In the genomic region with DNA sequence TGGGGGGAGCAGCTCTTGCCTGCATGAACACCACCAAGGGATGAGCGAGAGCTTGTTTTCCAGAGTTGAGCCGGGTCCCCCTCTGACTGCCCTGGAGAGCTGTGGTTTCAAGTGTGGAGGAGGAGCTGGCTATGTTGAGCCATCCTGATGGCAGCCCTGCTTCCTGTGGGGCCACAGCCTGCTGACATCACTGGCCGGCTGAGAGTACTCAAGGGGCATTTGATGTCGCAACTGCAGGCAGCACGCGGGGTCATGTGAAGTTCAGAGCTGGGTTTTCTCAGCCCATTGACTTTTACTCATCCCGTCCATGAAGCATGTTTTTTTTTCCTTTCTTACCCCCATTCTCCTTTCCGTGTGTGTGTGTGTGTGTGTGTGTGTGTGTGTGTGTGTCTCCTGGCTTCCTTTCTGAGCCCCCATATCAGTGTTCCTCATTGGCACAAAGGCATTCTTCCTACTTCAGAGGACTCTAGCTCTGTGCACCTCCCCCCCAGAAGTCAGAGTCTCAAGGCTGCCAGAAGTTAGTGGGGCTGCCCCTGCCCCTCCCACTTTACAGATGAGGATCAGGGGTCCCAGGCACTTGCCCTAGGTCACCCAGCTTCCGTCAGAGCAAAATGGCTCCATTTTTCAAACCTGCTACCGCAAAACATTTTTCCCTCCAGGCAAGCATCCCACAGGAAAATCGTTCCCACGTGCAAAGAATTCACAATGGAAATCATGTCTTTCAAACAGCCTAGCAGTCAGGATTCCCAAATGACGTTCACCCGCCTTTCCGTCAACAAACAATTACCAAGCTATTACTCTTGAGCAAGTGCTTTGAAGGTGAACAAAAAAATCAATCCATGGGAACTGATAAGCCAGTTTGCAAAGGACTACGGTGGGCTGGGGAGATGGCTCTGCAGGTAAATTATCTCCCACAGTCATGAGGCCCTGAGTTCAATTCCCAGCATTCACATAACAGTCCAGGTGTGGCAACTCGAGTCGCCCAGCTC, we compare ENCODE assay signal across 8 mouse cellular contexts. TPM values are rescaled to one million over a fixed set of nuclear protein-coding genes. Genes with fewer than 3 reads are reported as not detected.
DNase-seq lines count a peak whose midpoint lies in the region; ATAC-seq and TF ChIP-seq lines count a peak whose summit lies in the region.

No protein-coding gene starts in this region.

- 21% methylated on average over 18 of the region's 18 CpGs for WGBS in embryonic facial prominence, embryonic 15.5 days
- 25% methylated on average over 17 of the region's 18 CpGs for WGBS in hindbrain, embryonic 13.5 days
- WGBS in liver, embryonic 12.5 days (ENCODE audit: insufficient replicate concordance) = 26% methylated on average over 17 of the region's 18 CpGs
- WGBS in neural tube, embryonic 13.5 days = 17% methylated on average over 18 of the region's 18 CpGs

- TF ChIP-seq CTCF in left cerebral cortex, adult 2 months (IDR thresholded peaks at IDR 0.05) = no peak

- H3K27me3 ChIP-seq in embryonic facial prominence, embryonic 15.5 days = no peaks in the 10 kb centered on the region
- no peaks in the 10 kb centered on the region for H3K27me3 ChIP-seq in hindbrain, embryonic 13.5 days
- no peaks in the 10 kb centered on the region for H3K27me3 ChIP-seq in liver, embryonic 12.5 days (replicated peaks)
- no peaks in the 10 kb centered on the region for H3K27me3 ChIP-seq in neural tube, embryonic 13.5 days

- intact Hi-C loops in left cerebral cortex, adult 2 months (cut with DNase I) = no loop called here

- 0 out of 2 replicates have a peak, but pooled peaks cover 1% of the 10 kb centered on the region for H3K36me3 ChIP-seq in embryonic facial prominence, embryonic 15.5 days
- no peaks in the 10 kb centered on the region for H3K36me3 ChIP-seq in hindbrain, embryonic 13.5 days
- H3K36me3 ChIP-seq in liver, embryonic 12.5 days = no peaks in the 10 kb centered on the region
- no peaks in the 10 kb centered on the region for H3K36me3 ChIP-seq in neural tube, embryonic 13.5 days

- no peak overlapping the region for H3K4me3 ChIP-seq in embryonic facial prominence, embryonic 15.5 days (replicated peaks)
- no peak overlapping the region for H3K4me3 ChIP-seq in hindbrain, embryonic 13.5 days
- no peak overlapping the region for H3K4me3 ChIP-seq in liver, embryonic 12.5 days
- H3K4me3 ChIP-seq in neural tube, embryonic 13.5 days = no peak overlapping the region
- no peak overlapping the region for H3K4me3 ChIP-seq in left cerebral cortex, adult 2 months

- peak; percentile 51 to 82 for DNase-seq in urinary bladder, adult 18-20 months (ENCODE audit: low spot score in 2 of 2)
- no peak for DNase-seq in urinary bladder, postnatal 10 days (ENCODE audit: low spot score)
- no peak for DNase-seq in c-Kit-positive CD71-positive TER-119-positive erythroid progenitor cells, embryonic 14.5 days (ENCODE audit: low spot score)
- no peak for DNase-seq in left cerebral cortex, adult 2 months (ENCODE audit: extremely low spot score in 1 of 2, low spot score in 2 of 2)

- H3K4me1 ChIP-seq in embryonic facial prominence, embryonic 15.5 days = peaks cover 60% of the 10 kb centered on the region
- peaks cover 49% of the 10 kb centered on the region for H3K4me1 ChIP-seq in hindbrain, embryonic 13.5 days (replicated peaks)
- H3K4me1 ChIP-seq in liver, embryonic 12.5 days = peaks cover 95% of the 10 kb centered on the region
- H3K4me1 ChIP-seq in neural tube, embryonic 13.5 days (replicated peaks) = peaks cover 73% of the 10 kb centered on the region

- no peaks in the 10 kb centered on the region for H3K9me3 ChIP-seq in embryonic facial prominence, embryonic 15.5 days (replicated peaks)
- no peaks in the 10 kb centered on the region for H3K9me3 ChIP-seq in hindbrain, embryonic 13.5 days
- H3K9me3 ChIP-seq in liver, embryonic 12.5 days (replicated peaks) = no peaks in the 10 kb centered on the region
- no peaks in the 10 kb centered on the region for H3K9me3 ChIP-seq in neural tube, embryonic 13.5 days

- no peak overlapping the region for H3K4me2 ChIP-seq in embryonic facial prominence, embryonic 15.5 days (replicated peaks)
- H3K4me2 ChIP-seq in hindbrain, embryonic 13.5 days = no peak overlapping the region
- H3K4me2 ChIP-seq in liver, embryonic 12.5 days = peak overlapping the region; percentile 33
- H3K4me2 ChIP-seq in neural tube, embryonic 13.5 days = peak overlapping the region; percentile 11; the same call in 1 of the 2 replicates

- ATAC-seq in embryonic facial prominence, embryonic 15.5 days (ENCODE audit: insufficient number of reproducible peaks, low FRiP score, low TSS enrichment, low read depth) = no peak
- no peak for ATAC-seq in hindbrain, embryonic 13.5 days (ENCODE audit: low FRiP score)
- ATAC-seq in liver, embryonic 12.5 days = peak; percentile 51; the same call in 1 of the 2 replicates
- no peak for ATAC-seq in neural tube, embryonic 13.5 days (ENCODE audit: low read depth)

- no peak overlapping the region for H3K9ac ChIP-seq in embryonic facial prominence, embryonic 15.5 days
- no peak overlapping the region; the same call in 1 of the 2 replicates for H3K9ac ChIP-seq in hindbrain, embryonic 13.5 days
- no peak overlapping the region for H3K9ac ChIP-seq in liver, embryonic 12.5 days
- H3K9ac ChIP-seq in neural tube, embryonic 13.5 days = no peak overlapping the region

- H3K27ac ChIP-seq in embryonic facial prominence, embryonic 15.5 days (replicated peaks) = 0 out of 2 replicates have a peak overlapping the region, but pooled peaks have one; percentile 34
- H3K27ac ChIP-seq in hindbrain, embryonic 13.5 days = peak overlapping the region; percentile 55; the same call in 1 of the 2 replicates
- peak overlapping the region; percentile 63 for H3K27ac ChIP-seq in liver, embryonic 12.5 days
- H3K27ac ChIP-seq in neural tube, embryonic 13.5 days (replicated peaks) = peak overlapping the region; percentile 7
- H3K27ac ChIP-seq in left cerebral cortex, adult 2 months = no peak overlapping the region

RNA-seq across cellular contexts. Expression of a gene that starts 41.4 kb away (rescaled TPM):
- polyA plus RNA-seq in embryonic facial prominence, embryonic 15.5 days (2015; fragmentation: Nextera tagmentation; extraction: Ambion mirVana) = 23.5 and 25.4 TPM in 2 replicates
- 11.9 and 12.0 TPM in 2 replicates for polyA plus RNA-seq in hindbrain, embryonic 13.5 days (2015; fragmentation: Nextera tagmentation; extraction: Ambion mirVana)
- 5.8 and 7.2 TPM in 2 replicates for polyA plus RNA-seq in liver, embryonic 12.5 days (2016; fragmentation: Nextera tagmentation; extraction: Ambion mirVana)
- 13.2 and 14.9 TPM in 2 replicates for polyA plus RNA-seq in neural tube, embryonic 13.5 days (2015; fragmentation: Nextera tagmentation; extraction: Ambion mirVana)
- 10 to 100 TPM; 60.0 to 69.0 TPM for total RNA-seq in left cerebral cortex, adult 2 months (2021)

Comparison
In these comparisons a context has a peak if more than half of its experiments do, and no peak if none do; other contexts are left out.
1. DNase-seq: peak in urinary bladder, adult 18-20 months (2 of 2); none in urinary bladder, postnatal 10 days (single experiment), c-Kit-positive CD71-positive TER-119-positive erythroid progenitor cells, embryonic 14.5 days (single experiment) and left cerebral cortex, adult 2 months (0 of 2).
2. H3K4me2 ChIP-seq: peak in liver, embryonic 12.5 days (single experiment) and neural tube, embryonic 13.5 days (single experiment); none in embryonic facial prominence, embryonic 15.5 days (single experiment) and hindbrain, embryonic 13.5 days (single experiment).